Mouse (Mus musculus): ENCODE measurements around the gene Cyp2s1.

DNA sequence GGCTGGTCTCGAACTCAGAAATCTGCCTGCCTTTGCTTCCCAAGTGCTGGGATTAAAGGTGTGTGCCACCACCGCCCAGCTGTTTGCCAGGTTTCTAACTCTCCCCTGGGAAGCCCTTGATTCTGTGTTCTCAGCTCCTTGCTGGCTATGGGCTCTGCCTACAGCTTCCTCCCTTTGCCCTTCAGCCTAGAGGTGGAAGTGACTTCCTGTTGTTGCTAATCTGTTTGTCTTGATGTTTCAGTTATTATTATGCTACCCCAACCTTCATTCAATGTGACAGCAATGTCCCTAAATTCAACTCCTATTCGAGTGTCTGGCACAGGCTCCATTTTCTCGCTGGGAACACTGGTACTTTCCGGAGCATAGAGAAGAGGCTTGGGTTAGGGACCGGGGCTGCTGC, 50.6 kb downstream of the Cyp2s1 start:
- no peak for TF ChIP-seq TAL1 (IDR thresholded peaks at IDR 0.05; ENCODE audit: low read length)
- TF ChIP-seq GATA1 (IDR thresholded peaks at IDR 0.05; ENCODE audit: low read length): no peak

All from erythroblast, embryonic 14.5 days (primary cell).